17 mouse cellular contexts compared by ENCODE assay signal in genomic region chr17:12677139-12677538, GRCm38 (mm10). TPM values are rescaled to one million over a fixed set of nuclear protein-coding genes. Genes with fewer than 3 reads are reported as not detected.
"Had no signal": no experiment of that assay in that cellular context is flagged by ENCODE, and none has a peak within 500 bp of the region (broad histone marks: within the 10 kb centered on the region; RNA-seq: fewer than 3 reads in every experiment).

No protein-coding gene starts in this region.

- H3K27ac ChIP-seq: limb, embryonic 15.5 days; liver, embryonic 14.5 days; midbrain, embryonic 10.5 days; neural tube, embryonic 12.5 days; stomach, embryonic 15.5 days had no signal

- H3K4me3 ChIP-seq: limb, embryonic 15.5 days; midbrain, embryonic 10.5 days; myocyte; neural tube, embryonic 12.5 days; stomach, embryonic 15.5 days had no signal

- DNase-seq: kidney, adult 2 months; kidney, postnatal 36 days; layer of hippocampus, adult 9-11 months; layer of hippocampus, postnatal 36 days; lung, adult 18-20 months; midbrain, embryonic 14.5 days; thymus, postnatal 4 days had no signal

RNA-seq across cellular contexts. Expression of gene Slc22a1, which starts 1.5 kb away (rescaled TPM):
- total RNA-seq: layer of hippocampus, adult 18-20 months; layer of hippocampus, postnatal 36 days; neutrophil, adult 5-6 weeks had no signal
- polyA plus RNA-seq: limb, embryonic 11.5 days; limb, embryonic 15.5 days; midbrain, embryonic 10.5 days; midbrain, embryonic 14.5 days; myocyte; neural tube, embryonic 12.5 days; testis, adult 2 months had no signal
